Mouse (Mus musculus) midbrain, postnatal 0 days (tissue): ENCODE data around the gene Idua. TPM values are rescaled to one million over a fixed set of nuclear protein-coding genes. Genes with fewer than 3 reads are reported as not detected.

Experiments used
- ATAC-seq: fragments of 200-750 bp; cut with Nextera tagmentation; 2 replicates; pipeline ENCODE4 v1.8.0; 2017; ENCODE audit warnings: moderate number of reproducible peaks, mild to moderate bottlenecking, moderate TSS enrichment, moderate library complexity; ENCODE audit not compliant: low FRiP score
- DNase-seq: peaks from one replicate; pipeline ENCODE4 v3.0.0-alpha.2; 2015; ENCODE audit warnings: low spot score
- H3K27ac ChIP-seq: fragments of 300-500 bp; sonication (generic); 2 replicates; pipeline ENCODE4 v1.5.1; 2014; ENCODE audit warnings: low read depth, mild to moderate bottlenecking, low read length, mixed read lengths
- H3K27me3 ChIP-seq: fragments of 300-500 bp; sonication (generic); 2 replicates; pipeline ENCODE4 v1.6.1; 2014; ENCODE audit warnings: low read length, control low read depth, mixed read lengths; ENCODE audit not compliant: insufficient read depth
- H3K36me3 ChIP-seq: fragments of 300-500 bp; sonication (generic); 2 replicates; pipeline ENCODE4 v1.6.1; 2014; ENCODE audit warnings: low read length, control low read depth, mixed read lengths; ENCODE audit not compliant: insufficient read depth
- H3K4me1 ChIP-seq: fragments of 300-500 bp; sonication (generic); 2 replicates; pipeline ENCODE4 v1.6.1; 2014; ENCODE audit warnings: mild to moderate bottlenecking, control low read depth, antibody characterized with exemption, low read length, mixed read lengths; ENCODE audit not compliant: insufficient read depth
- H3K4me2 ChIP-seq: fragments of 300-500 bp; sonication (generic); 2 replicates; pipeline ENCODE4 v1.6.1; 2014; ENCODE audit warnings: low read depth, mild to moderate bottlenecking, low read length, mixed read lengths; ENCODE audit not compliant: poor library complexity, severe bottlenecking
- H3K4me3 ChIP-seq: fragments of 300-500 bp; sonication (generic); 2 replicates; pipeline ENCODE4 v1.5.1; 2014; ENCODE audit warnings: low read depth, mild to moderate bottlenecking, low read length, moderate library complexity
- H3K9ac ChIP-seq: fragments of 300-500 bp; sonication (generic); replicated peaks from 2 replicates; pipeline ENCODE4 v1.6.1; 2014; ENCODE audit warnings: mild to moderate bottlenecking, low read length, moderate library complexity, mixed read lengths; ENCODE audit not compliant: poor library complexity, severe bottlenecking
- H3K9me3 ChIP-seq: fragments of 300-500 bp; sonication (generic); 2 replicates; pipeline ENCODE4 v1.6.1; 2016; ENCODE audit warnings: low read length, control low read depth
- CTCF ChIP-seq: IDR thresholded peaks from 2 replicates; pipeline ENCODE4 v1.5.1; 2016; ENCODE audit warnings: antibody characterized with exemption, mild to moderate bottlenecking
- WGBS: fragments of 180-500 bp; shearing (Covaris S2); extraction: QIAGEN DNeasy Blood & Tissue Kit; methylation state at CpG from one replicate; pipeline ENCODE4 v1.1.7; 2014; 5-methylcytosine and 5-hydroxymethylcytosine counted together
- polyA plus RNA-seq: library from polyadenylated mRNA; unstranded; fragments of >200 nt; fragmentation: Nextera tagmentation; extraction: Ambion mirVana; gene quantifications from 2 replicates; pipeline ENCODE4 v1.2.1, GENCODE M21; 2015
- total RNA-seq: library from RNA; depleted of rRNA; stranded (reverse); fragments of >200 nt; gene quantifications from 2 replicates; pipeline ENCODE4 v1.2.3, GENCODE M21; 2014

Idua gene
- total and polyA plus RNA-seq, 2 experiments from 2014 or later, result 8.8 to 10.9 TPM

DNA sequence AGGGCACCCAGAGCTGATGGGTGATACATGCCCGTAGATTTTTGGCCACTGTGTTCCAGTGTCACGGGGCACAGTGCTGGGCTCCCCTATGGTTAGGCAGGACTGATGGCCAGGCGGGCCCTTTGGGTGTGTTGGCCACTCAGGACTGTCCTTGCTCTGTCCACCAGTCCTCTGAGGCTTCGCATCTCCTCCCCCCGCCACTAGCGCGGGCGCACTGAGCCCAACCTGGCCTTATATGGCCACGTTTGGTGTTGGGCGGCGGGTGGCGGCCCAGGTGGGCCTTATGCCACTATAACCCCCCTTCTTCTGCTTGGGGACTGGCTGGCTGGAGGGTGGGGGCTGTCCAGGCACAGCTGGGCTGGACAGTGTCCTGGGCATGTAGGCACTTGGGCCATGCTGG, 35.7 kb downstream of the Idua start:
- H3K27ac ChIP-seq, result no peak overlapping the region
- no peak overlapping the region for H3K4me3 ChIP-seq
- no peaks in the 10 kb centered on the region for H3K9me3 ChIP-seq
- 96% methylated on average over 11 of the region's 12 CpGs for WGBS
- no peak overlapping the region for H3K9ac ChIP-seq
- H3K4me2 ChIP-seq, result no peak overlapping the region
- 0 out of 2 replicates have a peak, but pooled peaks cover 4% of the 10 kb centered on the region for H3K4me1 ChIP-seq
- TF ChIP-seq CTCF, result no peak
- H3K36me3 ChIP-seq, result no peaks in the 10 kb centered on the region
- H3K27me3 ChIP-seq, result peaks cover 12% of the 10 kb centered on the region; the same call in 1 of the 2 replicates
- ATAC-seq (no peak), DNase-seq (no peak)

DNA sequence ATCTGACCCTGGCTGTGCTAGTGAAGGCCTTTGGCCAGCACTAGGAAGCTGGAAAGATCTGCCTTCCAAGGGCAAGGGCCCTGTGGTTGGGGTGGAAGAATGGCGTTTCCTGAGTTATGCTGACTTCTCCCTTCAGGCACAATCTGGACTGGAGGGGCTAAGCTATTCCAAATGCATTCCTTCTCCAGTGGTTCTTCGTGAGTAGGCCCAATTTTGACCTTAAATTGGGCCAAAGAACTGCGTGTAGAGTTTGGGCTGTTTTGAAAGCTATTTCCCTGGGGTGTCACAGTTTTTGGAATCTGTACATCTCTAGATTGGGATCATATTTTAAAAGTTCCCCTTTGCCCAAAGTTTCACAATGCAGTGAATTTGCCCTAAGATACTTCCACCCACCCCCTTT, 36.4 kb downstream of the Idua start:
- TF ChIP-seq CTCF, result no peak
- DNase-seq (no peak), ATAC-seq (no peak)
- 84% methylated on average over 3 of the region's 3 CpGs for WGBS
- Histone ChIP-seq H3K4me2 (no peak overlapping the region), H3K9ac (no peak overlapping the region), H3K27ac (no peak overlapping the region), H3K4me1 (0 out of 2 replicates have a peak, but pooled peaks cover 4% of the 10 kb centered on the region), H3K9me3 (no peaks in the 10 kb centered on the region), H3K4me3 (no peak overlapping the region), H3K36me3 (no peaks in the 10 kb centered on the region), H3K27me3 (peaks cover 12% of the 10 kb centered on the region; the same call in 1 of the 2 replicates)

DNA sequence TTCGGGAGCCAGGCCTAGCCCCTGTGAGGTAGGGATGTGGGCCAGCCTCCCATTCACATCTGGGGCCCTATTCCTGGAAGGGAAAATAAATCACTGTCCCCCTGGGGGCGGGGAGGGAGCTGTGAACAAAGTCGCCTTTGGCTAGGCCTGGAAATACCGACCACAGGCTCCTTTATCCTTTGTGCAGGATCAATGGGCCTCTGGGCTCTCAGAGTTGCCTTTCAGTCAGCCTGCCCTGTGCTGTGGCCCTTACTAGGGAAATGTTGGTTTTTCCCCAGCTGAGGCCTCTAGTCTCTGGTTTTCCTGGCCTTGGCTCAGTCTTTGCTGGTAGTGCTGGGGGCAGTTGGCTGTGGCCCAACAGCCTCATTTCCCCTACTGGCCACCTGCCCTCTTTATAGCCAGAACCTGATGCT, 37.2 kb downstream of the Idua start:
- no peak for ATAC-seq
- H3K4me2 ChIP-seq, result no peak overlapping the region
- no peaks in the 10 kb centered on the region for H3K36me3 ChIP-seq
- H3K4me3 ChIP-seq, result no peak overlapping the region
- WGBS, result 13% methylated on average over 4 of the region's 4 CpGs
- no peak overlapping the region for H3K27ac ChIP-seq
- H3K9me3 ChIP-seq, result no peaks in the 10 kb centered on the region
- peaks cover 12% of the 10 kb centered on the region; the same call in 1 of the 2 replicates for H3K27me3 ChIP-seq
- no peak overlapping the region for H3K9ac ChIP-seq
- no peak for TF ChIP-seq CTCF
- 0 out of 2 replicates have a peak, but pooled peaks cover 4% of the 10 kb centered on the region for H3K4me1 ChIP-seq
- peak; percentile 83 for DNase-seq

DNA sequence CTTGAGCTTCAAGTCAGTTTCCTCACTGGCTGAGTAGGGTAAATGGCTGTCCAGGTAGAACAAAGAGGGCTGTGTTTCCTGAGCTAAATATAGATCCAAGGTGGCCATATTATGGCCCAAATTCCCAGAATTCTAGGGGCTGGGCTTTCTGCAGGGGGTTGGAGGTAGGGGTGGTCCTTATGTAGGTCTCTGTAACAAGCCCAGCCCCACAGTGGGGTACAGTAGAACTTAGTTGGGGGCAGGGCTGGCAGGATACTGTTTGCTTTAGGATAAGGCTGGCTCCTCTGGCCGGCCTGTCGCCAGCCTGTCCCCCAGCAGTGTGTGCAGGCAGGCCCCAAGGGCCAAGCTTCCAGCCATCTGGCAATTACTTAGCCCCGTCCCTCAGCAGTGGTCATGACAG, 40.2 kb downstream of the Idua start:
- Histone ChIP-seq H3K4me2 (no peak overlapping the region), H3K4me3 (no peak overlapping the region), H3K9ac (no peak overlapping the region), H3K36me3 (0 out of 2 replicates have a peak, but pooled peaks cover under 1% of the 10 kb centered on the region), H3K4me1 (no peaks in the 10 kb centered on the region), H3K27ac (no peak overlapping the region), H3K9me3 (no peaks in the 10 kb centered on the region), H3K27me3 (no peaks in the 10 kb centered on the region)
- WGBS, result 61% methylated on average over 3 of the region's 3 CpGs
- no peak for DNase-seq
- ATAC-seq, result no peak
- TF ChIP-seq CTCF, result no peak

DNA sequence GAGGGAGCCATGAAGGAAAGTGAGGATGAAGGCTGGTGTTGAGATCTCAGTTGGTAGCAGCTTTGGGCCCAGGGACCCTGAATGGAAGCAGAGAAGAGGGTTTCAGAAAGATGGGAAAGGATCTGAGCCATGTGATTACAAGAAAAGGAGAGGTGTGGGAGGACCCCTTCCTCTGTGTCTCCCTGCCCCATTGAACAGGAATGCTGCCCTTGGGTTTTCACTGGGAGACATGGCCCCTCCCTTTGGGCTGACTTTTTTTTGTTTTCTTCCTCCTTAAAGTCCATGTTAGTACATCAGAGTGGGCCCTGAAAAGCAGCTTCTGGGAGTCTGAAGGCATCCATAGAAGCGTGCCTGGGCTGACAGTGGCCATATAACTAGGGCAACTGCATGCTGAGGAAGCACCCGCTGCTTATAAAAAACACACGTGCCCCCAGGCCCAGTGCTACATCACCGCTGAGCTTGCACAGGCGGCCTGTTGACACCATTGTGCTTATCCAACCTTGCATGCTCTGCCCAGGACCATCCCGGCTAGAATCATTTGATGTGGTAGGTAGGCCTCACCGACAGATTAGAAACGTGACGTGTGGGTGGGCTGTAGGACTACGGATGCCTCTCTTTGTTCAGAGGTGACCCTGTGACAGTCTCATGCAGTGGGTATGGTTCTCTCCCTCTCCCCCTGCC, 41.4 kb downstream of the Idua start:
- WGBS, result 65% methylated on average over 10 of the region's 10 CpGs
- no peak for TF ChIP-seq CTCF
- Histone ChIP-seq H3K36me3 (peaks cover 6% of the 10 kb centered on the region; the same call in 1 of the 2 replicates), H3K9me3 (no peaks in the 10 kb centered on the region), H3K9ac (no peak overlapping the region), H3K27ac (no peak overlapping the region), H3K4me1 (no peaks in the 10 kb centered on the region), H3K4me3 (no peak overlapping the region), H3K4me2 (no peak overlapping the region), H3K27me3 (no peaks in the 10 kb centered on the region)
- no peak for ATAC-seq
- no peak for DNase-seq

DNA sequence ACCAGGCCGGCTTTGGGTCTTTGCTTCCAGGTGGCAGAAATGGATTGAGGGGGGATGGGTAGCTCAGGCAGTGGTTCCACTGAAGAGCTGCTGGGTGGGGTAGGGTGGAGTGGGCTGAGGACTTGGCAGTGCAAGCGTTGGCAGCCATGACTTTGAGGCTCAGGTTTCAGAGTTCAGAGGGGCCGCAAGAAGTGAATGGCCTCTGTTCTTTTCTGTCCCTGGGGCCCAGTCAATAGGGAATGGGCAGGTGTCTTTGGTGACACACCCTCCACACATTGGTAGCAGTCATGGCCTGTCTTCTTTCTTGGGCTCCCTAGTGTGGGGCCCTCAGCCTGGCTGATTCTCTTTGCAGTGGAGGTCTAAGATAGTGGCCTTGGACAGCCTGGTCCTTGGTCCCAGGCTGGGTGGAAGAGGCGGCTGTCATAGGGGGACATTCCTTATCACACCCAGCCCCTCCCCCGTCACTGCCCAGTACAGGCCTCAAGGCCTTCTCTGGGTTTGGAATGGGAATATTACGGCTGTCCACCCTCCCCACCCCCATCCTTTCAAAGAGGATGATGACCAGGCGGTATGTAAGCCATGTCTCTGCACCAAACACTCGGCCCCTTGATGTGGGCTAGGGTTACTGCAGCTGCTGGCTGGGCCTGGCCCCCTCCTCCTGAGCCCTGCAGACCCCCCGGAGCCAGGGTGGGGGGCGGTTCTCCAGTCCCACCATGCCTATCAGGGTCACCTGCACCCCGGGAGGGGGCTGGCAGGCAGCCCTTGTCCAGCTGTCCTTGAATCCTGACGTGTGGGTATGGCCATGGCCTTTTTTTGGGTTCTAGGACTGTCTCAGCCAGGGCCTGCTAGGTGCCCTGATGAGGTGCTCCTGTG, 43.9 kb downstream of the Idua start:
- DNase-seq (no peak), ATAC-seq (no peak)
- H3K4me3 ChIP-seq, result no peak overlapping the region
- no peak overlapping the region for H3K4me2 ChIP-seq
- H3K9me3 ChIP-seq, result no peaks in the 10 kb centered on the region
- WGBS, result 89% methylated on average over 12 of the region's 12 CpGs
- no peak overlapping the region for H3K27ac ChIP-seq
- H3K4me1 ChIP-seq, result no peaks in the 10 kb centered on the region
- H3K27me3 ChIP-seq, result no peaks in the 10 kb centered on the region
- H3K9ac ChIP-seq, result no peak overlapping the region
- no peak for TF ChIP-seq CTCF
- peaks cover 6% of the 10 kb centered on the region; the same call in 1 of the 2 replicates for H3K36me3 ChIP-seq
